Mouse (Mus musculus) mouse embryonic stem cell (cell line): Measurements from ENCODE around the gene Ptprz1.

ENCODE experiments used
- in situ Hi-C, 2 experiments: fragments of 300-500 bp; cut with MboI; formaldehyde crosslinking; loops; 1 replicate in 1 of 2; 3 replicates in 1 of 2; pipeline ENCODE4 v1.14.3; 2019 to 2020; ENCODE audit warnings: low sequenced_read_pairs in 2 of 2, low pct_unique_long_range_greater_than_20kb in 1 of 2, mixed read lengths in 1 of 2; ENCODE audit not compliant: unreplicated experiment in 1 of 2

Ptprz1 gene

GRCm38 (mm10) chr6:22874781-22875613, at the start of gene Ptprz1:
Ptprz1 (plus strand) TSS chr6:22875502.
- in situ Hi-C loops: no loop called here

- in situ Hi-C loops: no loop called here
Observed at GRCm38 (mm10) chr6:22833637-22834036, 41.7 kb upstream of the Ptprz1 start.

- in situ Hi-C loops: no loop called here
Observed at GRCm38 (mm10) chr6:22834100-22834970, 41.0 kb upstream of the Ptprz1 start.

- in situ Hi-C loops: no loop called here
Observed at GRCm38 (mm10) chr6:22875614-22876541, 576 bp downstream of the Ptprz1 start.

GRCm38 (mm10) chr6:22887978-22888377, 12.7 kb downstream of the Ptprz1 start:
- in situ Hi-C loops: no loop called here

- in situ Hi-C loops: no loop called here
Observed at GRCm38 (mm10) chr6:22889333-22889732, 14.0 kb downstream of the Ptprz1 start.

GRCm38 (mm10) chr6:22901983-22902382, 26.7 kb downstream of the Ptprz1 start:
- in situ Hi-C loops: no loop called here

- in situ Hi-C loops: no loop called here
Observed at GRCm38 (mm10) chr6:22908510-22909256, 33.4 kb downstream of the Ptprz1 start.

- in situ Hi-C loops: no loop called here
Observed at GRCm38 (mm10) chr6:22909257-22909907, 34.1 kb downstream of the Ptprz1 start.

- in situ Hi-C loops: no loop called here
Observed at GRCm38 (mm10) chr6:22909908-22910260, 34.6 kb downstream of the Ptprz1 start.

- in situ Hi-C loops: no loop called here
Observed at GRCm38 (mm10) chr6:22922880-22923279, 47.6 kb downstream of the Ptprz1 start.

GRCm38 (mm10) chr6:22932768-22933265, 57.5 kb downstream of the Ptprz1 start:
- in situ Hi-C loops: no loop called here

- in situ Hi-C loops: no loop called here
Observed at GRCm38 (mm10) chr6:22937126-22937525, 61.8 kb downstream of the Ptprz1 start.

- in situ Hi-C loops: no loop called here
Observed at GRCm38 (mm10) chr6:22937526-22937925, 62.2 kb downstream of the Ptprz1 start.

GRCm38 (mm10) chr6:22944191-22944590, 68.9 kb downstream of the Ptprz1 start:
- in situ Hi-C loops: no loop called here

GRCm38 (mm10) chr6:22963374-22963773, 88.1 kb downstream of the Ptprz1 start:
- in situ Hi-C loops: no loop called here

GRCm38 (mm10) chr6:22968073-22968472, 92.8 kb downstream of the Ptprz1 start:
- in situ Hi-C loops: no loop called here
